Mouse (Mus musculus) thymus, adult 18-20 months (tissue): ENCODE results near the gene Rtl8b.
"Not testable (repeated sequence)": the region's sequence is repeated elsewhere in the genome, so short reads cannot be mapped to it uniquely, and the experiment has no call there.

Experiments used
- DNase-seq, 2 experiments: peaks; one replicate each; pipeline ENCODE4 v3.0.0; 2022; ENCODE audit warnings: mixed read lengths in 2 of 2

The Rtl8b gene

DNA sequence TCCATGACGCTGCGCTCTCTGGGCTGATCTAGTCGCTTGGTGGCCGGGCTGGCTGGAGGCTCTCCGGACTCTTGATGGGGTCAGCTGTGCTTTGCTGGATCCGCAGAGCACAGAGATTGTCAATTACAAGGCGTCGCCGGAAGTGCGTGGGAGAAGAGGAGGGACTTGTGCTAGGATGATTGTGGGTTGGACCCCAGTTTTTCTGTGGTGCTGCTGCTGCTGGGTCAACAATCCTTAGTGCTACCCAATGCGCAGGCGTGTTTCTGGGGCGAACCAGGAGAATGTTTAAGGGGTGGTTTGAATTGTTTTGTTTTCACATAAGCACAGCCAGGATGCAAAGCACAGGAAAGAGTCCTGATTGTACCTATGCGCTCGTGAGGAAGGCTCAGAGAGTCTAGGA, at the start of gene Rtl8b:
Gene Rtl8b (minus strand): TSS at position 115 of the 400 bp plus-strand sequence.
- peak; percentile 56 to 66 for DNase-seq

DNA sequence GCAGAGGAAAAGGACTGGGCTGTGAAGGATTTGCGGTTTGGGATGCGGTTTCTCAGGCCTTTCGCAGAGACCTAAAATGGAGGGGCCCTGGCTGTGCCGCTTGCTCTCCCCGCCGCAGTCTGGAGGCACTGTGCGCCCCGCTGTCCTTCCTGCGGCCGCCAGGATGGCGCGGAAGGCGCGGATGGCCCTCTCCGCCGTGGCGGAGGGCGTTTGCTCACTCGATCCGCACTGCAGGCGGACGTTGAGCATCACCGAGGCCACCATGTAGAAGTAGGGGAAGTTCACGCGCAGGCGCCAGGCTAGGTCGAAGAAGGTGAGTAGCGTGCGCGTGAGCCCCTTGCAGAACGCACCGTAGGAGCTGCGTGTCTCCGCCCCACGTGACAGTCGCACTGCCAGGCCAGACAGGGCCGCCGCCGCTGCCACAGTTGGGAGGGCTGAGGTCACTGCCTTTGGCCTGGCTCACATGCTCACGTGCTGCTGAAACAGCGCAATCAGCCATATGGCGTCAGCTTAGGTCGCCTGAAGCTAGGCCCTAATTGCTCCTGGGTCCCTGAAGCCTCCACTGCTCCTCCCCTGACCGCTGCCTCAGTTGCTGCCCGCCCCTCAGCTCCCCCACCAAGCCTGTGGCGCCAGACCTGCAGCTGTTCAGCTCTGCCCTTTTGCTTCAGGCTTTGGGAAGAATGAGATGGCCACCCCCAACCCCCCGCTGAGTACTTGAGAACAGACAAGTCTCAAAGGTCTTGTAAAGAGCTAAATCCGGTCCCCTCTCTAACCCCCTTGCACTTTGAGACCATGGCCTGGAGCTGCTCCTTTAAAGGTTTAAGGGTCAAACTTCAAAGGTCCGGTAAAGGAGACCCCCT, 46.3 kb upstream of the Rtl8b start:
- no peak for DNase-seq

DNA sequence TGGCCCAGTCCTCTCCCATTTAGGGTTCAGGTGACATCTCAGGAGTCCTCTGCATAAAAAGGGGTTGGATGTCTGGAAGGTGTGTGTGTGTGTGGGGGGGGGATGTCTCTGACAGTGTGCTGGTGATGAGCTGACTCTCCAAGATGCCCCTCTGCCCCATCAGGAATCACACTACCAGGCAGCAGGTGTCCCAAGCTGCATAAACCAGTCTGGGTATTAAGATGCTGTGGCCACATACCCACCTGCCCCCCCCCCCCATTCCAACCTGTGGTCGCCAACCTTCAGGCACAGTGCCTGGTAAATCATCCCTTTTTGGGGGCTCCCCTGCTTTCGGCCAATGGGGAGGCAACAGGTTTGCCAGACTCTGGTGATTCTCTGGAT, 45.7 kb upstream of the Rtl8b start:
- DNase-seq = no peak

DNA sequence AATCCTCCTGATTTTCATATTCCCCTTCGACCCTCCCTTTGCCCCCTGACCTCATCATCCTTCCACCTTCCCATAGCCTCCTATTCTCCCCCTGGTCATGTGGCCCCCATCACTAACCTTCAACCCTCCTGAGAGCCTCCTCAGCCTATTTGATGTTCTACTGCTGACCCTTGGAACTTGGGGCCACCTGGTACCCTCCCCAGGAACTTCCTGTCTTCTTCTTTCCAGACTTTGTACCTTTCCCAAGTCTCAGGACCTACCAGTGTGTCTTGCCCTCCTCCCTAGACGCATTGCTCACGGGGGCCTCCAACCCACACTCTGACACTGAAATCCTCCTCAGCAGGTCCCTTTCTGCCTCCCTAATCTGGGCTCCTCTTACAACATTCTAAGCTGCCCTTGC, 32.5 kb upstream of the Rtl8b start:
- no peak for DNase-seq

DNA sequence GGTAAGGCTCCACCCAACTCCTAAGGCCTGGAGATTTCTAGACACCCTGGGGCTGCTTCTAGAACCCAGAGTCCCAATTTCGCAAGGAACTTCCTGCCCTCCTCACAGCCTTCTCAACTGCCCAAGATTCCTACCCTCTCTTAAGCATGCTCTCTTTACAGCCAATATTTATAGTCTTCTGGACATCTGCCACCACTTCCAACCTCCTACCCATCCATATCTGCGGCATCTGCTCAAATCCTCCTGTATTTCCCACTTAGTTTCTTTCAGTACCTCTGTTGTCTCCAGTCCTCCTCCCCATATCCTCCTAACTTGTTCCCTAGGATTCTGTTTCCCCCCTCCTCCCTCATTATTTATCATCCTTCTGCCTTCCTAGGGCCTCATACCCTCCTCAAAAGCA, 29.0 kb upstream of the Rtl8b start:
- DNase-seq = no peak

DNA sequence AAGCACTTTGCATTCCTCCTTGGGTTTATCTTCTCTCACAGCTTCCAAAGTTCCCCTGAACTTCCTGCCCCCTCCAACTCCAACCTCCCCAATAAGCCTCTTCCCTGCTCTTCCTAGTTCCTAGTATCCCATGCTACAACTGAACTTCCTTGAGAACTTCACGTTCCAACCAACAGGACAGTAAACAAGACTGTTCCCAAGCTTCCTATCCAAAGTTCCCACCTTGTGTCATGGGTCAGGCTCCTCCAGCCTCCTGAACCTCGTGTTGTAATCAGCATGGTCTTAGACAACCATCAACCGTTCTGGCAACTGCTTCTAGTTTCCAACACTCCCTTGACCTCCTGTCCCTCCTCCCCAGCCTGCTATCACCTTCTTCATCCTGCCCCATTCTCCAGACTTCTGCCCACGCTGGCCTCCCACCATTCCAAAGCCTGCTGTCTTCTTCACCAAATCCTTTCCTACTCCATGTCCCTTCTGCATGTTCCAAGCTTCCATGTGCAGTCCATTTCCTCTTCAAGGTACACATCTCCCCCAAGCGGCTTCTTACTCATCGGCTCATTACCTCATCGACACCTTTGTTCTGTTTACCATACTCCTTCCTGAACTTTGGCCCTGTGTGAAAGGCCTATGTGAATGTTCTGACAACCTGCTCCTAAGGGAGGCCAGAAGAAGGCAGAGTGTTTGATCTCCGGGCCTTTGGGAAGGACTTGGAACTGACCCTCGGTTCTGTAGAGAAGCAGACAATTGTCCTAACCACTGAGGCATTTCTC, 24.0 kb upstream of the Rtl8b start:
- no peak for DNase-seq

DNA sequence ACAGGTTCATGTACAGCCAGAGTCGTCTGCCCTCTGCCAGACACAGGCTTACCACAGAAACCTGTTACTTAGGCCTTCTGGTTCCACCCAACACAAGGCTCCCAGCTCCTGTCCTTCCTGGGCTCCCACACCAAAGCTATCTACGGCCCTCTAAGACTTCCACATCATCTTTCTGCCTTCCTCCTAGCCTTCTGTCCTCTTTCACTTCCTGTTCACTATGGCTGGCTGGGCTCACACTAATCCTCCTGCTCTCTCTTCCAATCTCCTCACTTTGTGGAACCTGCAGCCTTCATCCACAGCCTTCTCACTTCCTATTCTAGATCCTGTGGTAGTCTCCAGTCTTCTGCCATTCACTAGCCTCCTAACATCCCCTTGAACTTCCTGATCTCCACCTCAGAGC, 22.9 kb upstream of the Rtl8b start:
- DNase-seq = no peak

DNA sequence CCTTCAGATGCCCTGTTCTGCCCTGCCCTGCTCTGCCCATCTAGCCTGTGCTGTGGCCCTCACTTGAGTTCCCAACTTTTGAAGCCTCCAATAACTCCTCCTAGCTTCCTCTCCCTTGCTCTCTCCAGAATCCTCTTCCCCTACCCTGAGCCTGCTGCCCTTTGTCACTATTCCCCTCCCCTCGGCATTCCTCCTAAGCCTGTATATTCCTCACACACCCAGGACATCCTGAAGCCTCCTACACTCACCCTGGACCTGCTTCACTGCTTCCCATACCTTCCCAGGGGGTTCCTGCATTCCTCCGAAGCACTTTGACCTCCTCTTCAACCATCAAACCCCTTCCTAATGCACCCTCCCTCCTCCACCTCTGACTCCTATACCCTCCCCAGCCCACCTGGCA, 21.9 kb upstream of the Rtl8b start:
- DNase-seq = no peak

DNA sequence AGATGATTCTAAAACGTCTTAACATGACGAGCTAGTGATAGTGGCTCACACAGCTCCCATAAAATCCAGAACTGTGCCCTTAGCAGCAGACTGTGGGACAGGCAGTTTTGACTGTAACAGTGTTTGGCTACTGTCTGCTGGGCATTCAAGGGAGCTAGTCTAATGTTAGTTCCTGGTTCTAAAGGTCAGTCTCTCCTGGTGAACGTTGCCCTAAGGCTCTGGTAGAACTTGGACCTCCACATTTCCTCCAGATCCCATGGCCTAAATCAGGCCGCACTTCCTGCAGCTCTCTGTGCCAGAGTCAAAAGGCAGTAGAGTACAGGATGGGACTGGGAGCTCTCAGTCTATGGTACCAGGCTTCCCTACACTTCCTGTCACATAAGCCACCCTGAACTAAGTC, 14.5 kb upstream of the Rtl8b start:
- not testable (repeated sequence) for DNase-seq

DNA sequence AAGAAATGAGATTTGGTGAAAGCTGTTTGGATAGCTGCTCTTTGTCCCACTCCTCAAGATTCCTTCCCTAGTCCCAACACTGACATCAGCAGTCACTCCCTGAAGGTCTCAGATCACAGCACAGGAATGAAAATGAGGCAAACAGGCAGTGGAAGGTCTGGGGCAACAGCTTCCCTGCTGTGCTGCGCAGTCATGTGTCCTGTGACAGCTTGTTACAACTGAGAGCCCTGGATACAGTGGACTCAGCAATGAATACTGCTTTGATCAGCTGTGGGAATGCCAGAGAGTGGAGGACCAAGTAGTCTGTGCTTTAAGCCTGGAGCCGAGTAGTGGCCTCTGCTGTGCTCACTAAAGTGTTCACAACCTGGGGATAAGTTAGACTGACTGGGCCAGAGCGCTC, 12.4 kb upstream of the Rtl8b start:
- not testable (repeated sequence) for DNase-seq

DNA sequence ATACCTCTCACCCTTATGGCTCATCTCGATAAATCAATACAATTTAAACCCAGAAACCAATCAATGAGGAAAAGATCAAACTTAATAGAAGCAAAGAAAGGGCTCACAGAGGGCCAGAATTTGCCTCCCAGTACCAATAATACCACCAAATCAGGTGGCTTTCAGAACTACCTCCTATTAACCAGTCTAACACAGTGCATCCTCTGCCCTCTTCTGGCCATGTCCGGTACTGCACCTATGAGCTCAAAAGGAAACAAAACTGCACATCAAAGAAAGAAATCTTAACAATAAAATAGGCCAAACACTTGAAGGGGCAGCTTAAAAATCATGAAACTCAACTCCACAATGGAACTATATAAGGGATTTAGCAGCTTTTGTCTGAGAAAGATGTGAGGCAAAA, 6.7 kb upstream of the Rtl8b start:
- DNase-seq = peak; percentile 7 to 33

DNA sequence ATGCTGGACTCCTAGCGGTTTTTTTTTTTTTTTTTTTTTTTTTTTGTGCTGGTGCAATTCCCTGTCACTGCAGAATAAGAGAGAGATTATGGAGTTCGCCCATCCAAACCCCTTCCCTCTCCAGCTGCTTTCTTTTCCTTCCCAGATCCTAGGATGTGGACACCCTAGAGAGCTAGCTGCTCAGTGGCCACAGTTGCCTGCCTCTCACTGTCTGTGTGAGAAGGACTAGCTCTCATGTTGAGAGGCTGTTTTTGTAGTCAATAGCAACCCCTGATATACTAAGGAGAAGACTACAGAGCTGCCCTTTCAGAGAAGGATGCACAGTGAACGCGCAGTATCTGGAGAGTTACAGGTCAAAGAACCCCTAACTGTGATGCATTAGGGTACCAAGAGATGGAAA, 488 bp upstream of the Rtl8b start:
- not testable (repeated sequence) for DNase-seq

DNA sequence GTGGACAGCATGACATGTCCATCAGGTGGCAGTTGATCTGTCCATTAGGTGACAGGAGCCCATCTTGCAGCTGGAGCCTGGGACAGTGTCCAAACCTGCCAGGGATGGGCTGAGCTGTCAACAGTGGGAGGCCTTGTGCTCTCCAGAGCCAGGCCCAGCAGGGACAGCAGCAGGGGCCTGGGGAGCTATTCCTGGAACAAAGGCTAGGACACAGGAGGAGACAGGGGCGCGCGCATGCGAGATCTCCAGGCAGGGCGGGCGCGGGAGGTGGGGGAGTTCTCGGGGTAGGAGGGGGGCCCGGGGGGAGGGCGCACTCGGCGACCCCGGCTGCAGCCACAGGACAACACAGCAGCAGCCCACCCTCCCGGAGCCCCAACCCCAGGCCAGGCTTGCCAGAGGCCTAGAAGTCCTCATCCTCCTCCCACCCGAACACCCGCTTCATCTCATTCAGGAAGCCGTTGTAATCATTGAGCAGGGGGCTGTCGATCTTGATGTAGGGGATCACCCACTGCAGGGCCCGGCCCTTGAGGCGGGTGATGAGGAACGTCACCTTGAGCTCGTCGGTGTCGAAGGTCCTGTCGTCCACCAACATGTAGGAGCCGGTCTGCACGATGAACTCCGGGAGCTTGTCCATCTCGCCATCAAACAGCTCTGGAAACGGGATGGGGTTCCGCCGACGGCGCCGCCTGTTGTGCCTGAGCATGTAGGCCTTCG, 494 bp downstream of the Rtl8b start:
- DNase-seq = not testable (repeated sequence)

DNA sequence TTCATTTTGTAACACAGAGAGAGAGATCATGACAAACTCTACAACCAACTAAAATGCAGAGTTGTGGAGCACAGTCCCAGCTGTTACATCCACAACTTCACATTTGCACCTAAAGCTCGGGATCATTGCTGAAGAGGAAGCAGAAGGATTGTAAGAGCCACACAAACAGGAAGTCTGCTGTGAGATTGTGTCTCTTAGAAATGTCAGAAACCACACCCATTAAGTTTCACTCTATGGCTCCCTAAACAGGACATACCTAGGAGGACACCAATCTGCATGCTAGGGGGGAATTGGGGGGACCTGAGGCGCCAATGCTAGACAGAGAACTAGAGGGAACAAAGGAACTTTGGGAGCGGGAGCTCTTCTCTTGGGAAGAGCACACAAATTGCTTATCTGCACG, 17.3 kb downstream of the Rtl8b start:
- DNase-seq = not testable (repeated sequence)

DNA sequence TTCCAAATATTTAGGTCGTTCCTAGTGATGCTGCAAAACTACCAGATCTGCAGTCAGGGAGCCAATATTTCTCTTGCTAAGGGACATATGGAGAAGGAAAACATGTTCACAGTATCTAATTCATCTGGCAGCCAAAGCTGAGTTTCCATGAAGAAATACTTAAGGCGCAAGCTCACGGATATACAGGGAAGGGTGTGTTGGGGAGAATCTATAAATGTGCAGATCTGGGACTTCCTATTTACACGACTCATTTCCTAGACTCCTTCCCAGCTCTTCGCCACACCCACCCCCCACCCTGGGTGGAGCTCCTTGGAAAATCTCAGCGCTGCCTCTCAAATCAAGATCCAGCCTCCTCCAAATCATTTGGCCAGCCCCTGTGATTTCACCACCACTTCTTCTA, 24.3 kb downstream of the Rtl8b start:
- DNase-seq = no peak

DNA sequence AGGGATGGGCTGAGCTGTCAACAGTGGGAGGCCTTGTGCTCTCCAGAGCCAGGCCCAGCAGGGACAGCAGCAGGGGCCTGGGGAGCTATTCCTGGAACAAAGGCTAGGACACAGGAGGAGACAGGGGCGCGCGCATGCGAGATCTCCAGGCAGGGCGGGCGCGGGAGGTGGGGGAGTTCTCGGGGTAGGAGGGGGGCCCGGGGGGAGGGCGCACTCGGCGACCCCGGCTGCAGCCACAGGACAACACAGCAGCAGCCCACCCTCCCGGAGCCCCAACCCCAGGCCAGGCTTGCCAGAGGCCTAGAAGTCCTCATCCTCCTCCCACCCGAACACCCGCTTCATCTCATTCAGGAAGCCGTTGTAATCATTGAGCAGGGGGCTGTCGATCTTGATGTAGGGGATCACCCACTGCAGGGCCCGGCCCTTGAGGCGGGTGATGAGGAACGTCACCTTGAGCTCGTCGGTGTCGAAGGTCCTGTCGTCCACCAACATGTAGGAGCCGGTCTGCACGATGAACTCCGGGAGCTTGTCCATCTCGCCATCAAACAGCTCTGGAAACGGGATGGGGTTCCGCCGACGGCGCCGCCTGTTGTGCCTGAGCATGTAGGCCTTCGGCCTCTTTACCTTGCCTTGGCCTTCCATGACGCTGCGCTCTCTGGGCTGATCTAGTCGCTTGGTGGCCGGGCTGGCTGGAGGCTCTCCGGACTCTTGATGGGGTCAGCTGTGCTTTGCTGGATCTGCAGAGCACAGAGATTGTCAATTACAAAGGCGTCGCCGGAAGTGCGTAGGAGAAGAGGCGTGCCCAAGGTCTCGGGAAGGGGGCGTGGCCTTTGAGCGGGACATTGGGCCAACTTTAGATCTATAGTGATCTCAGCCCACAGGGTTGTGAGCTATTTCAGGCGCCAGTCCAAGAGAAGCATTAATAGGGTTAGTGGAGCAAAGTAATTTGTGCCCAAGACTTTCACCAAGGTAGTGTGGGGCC, 26.9 kb downstream of the Rtl8b start, which contains the start of gene Rtl8a:
Gene Rtl8a (minus strand): TSS at position 703 of the 982 bp plus-strand sequence.
- DNase-seq = peak; percentile 23 to 49

DNA sequence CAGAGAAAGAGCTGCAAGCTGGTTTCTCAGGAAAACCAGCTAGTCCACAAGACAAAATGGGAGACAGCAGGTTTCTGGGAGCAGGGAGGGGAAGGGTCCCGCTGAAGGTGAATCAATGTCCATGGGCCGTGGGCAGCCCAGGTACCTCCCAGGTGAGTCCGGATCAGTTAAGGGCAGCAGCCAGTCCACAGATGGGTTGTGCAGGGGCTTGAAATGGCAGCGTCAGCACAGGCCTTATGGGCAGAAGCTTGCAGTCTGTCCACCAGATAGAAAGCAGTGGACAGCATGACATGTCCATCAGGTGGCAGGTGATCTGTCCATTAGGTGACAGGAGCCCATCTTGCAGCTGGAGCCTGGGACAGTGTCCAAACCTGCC, 27.6 kb downstream of the Rtl8b start:
- DNase-seq = not testable (repeated sequence)

DNA sequence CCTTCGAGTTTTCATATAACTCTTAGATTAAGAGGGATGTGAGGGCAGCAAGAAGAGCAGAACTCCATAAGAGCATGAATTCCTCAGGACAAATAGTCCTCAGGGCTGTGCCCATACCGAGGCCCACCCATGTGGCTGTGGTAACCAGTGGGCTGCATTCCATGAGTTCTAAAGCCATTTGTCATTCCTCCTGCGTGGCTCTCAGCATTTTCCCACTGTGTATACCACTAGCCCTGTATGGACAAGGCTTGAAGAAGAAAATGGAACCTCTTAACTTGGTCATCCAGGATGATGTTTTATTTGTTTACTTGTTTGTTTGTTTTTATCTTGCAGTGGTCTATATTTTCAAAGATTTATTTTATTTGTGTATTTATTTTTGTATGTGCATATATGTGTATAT, 32.1 kb downstream of the Rtl8b start:
- DNase-seq = not testable (repeated sequence)
